Mouse (Mus musculus) mesoderm, embryonic 11.5 days (tissue): ENCODE measurements around the gene Phxr2.

Source experiments
- DNase-seq: peaks from one replicate; pipeline ENCODE4 v3.0.0-alpha.2; 2012; ENCODE audit warnings: low read depth, low spot score

The Phxr2 gene

DNA sequence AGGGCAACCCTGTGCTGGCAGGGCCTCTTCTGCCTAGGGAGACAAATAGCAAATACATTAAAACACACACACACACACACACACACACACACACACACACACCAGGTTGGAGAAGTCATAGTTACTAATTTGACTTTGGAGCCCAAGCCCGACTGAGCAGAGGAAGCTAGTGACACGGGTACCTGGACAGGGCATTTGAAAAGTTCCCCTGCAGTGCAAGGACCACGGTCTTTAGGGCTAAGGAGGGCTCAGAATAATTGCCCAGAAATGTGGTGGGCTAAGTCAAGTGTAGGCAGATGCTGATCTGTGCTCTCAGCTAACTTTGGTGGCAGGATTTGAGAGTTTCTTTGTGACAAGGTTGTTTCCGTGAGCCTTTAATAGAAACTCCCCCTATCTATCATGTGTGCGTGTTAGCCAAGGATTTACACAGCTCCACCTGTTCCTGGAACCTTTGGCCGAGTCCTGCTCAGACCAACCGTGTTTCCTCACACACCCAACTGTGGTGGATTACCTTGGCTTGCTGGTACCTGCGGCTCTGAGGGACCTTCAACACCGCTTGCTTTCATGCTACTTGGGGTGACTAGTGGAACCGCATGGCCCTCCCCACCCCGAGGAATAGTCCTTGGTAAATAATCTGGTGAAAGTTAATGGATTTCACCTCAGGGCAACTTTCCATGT is 6.6 kb upstream of the Phxr2 start:
- DNase-seq: no peak

DNA sequence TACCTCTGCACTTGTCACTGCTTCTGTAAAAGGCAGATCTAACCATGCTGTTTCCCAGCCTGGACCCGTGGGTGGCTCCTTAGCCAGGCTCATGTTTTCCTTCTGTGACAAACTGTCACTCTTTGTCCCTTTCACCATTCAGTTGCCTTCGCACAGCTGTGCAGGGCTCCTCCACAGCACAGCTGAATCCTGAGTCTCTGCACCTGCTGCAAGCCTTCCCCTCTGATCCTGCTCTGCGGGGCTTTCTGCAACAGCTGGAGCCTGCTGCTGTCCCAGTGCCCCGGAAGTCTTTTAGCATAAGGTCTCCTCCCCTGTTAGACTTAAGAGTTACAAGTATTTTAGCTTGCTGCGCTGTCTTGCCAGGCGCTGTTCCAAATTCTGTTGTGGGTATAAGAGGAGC is 6.1 kb upstream of the Phxr2 start:
- DNase-seq: peak; percentile 28

- no peak for DNase-seq
Measured at GRCm38 (mm10) chr10:99131298-99131697, 5.2 kb upstream of the Phxr2 start.

DNA sequence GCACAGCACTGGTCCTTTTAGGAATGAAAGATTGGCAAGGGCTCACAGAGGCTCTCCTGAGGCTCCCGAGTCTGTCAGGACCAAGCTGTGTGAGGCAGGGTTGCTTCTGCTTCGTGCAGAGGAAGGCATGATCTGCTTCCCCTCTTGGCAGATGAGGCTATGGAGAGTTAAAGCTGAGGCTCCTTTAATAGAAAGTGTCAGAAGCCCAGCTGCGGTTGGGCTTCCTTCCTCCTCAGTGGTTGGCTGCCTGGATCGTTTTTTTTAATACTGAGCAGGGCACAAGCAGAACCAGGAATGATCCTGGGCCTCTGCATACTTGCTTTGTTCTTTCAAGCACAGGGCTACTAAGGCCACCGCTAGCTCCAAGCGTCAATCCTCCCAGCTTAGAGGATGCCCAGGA is 4.5 kb upstream of the Phxr2 start:
- no peak for DNase-seq

DNA sequence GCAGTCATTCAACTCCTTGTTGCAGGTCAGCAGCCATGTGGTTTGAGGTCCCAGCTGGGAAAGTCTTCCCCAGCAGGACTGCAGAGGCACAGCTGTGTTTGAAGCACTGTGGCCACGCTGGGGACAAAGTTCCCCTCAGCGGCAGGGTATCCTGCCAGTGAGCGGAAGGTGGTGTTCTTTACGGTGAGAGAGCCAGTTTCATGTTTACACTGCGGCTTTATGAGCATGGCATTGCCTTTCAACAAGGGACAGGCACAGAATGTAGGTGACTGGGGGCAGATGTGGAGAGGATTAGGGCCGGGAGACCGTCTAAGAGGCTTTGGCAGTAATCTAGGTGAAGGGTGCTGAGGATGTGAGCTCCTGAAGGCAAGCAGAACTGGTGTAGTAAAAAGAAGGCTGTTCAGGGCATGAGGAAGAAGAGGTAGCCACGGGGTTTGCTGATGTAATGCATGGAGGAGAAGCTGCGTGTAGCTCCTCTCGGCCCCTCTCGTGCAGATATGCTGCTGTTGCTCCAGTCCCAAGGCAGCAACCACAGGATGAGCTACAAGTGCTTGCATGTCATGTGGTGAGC is 1.7 kb upstream of the Phxr2 start:
- DNase-seq: no peak

- no peak for DNase-seq
Measured at GRCm38 (mm10) chr10:99126954-99127353, 829 bp upstream of the Phxr2 start.

- no peak for DNase-seq
Measured at GRCm38 (mm10) chr10:99119471-99119870, 6.7 kb downstream of the Phxr2 start.

DNA sequence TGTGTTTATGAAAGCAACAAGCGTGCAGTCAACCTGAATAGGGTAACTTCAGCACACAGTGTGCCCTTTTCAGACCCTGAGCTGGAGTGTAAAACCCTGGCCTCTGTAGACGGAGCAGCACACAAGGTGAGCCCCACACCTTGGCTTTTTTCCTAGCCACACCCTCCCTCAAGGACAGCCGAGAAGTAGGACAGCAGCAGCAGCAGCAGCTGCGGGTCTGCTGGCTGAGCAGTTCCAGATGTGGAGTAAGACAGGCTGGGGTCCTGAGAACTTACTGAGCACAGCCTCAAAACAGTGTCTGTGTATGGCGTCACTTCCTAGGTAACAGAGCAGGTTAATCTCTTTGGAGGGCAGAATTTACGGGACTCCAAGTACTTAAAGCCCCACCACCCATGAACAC is 7.4 kb downstream of the Phxr2 start:
- peak; percentile 26 for DNase-seq

DNA sequence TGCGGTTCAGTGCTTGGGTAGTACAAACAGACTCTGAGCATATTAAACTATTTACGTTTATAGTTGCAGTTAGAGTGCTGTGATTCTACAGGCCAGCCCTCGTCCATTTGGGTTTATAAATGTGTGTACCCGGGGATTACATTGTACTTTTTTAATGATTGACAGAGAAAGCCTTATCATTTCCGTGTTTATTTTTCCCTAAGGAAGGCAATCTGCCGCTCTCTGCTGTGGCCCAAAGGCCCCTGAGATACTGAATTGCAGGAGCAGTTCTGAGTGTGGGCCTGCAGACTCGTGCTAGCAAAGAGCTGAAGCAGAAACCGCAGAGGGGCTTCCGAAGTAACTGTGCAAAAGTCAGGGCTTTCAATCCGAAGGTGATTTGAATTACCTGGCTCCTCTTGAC is 8.2 kb downstream of the Phxr2 start:
- DNase-seq: no peak

GRCm38 (mm10) chr10:99116650-99117615 is 9.2 kb downstream of the Phxr2 start:
- no peak for DNase-seq

GRCm38 (mm10) chr10:99116237-99116632 is 9.9 kb downstream of the Phxr2 start:
- no peak for DNase-seq

DNA sequence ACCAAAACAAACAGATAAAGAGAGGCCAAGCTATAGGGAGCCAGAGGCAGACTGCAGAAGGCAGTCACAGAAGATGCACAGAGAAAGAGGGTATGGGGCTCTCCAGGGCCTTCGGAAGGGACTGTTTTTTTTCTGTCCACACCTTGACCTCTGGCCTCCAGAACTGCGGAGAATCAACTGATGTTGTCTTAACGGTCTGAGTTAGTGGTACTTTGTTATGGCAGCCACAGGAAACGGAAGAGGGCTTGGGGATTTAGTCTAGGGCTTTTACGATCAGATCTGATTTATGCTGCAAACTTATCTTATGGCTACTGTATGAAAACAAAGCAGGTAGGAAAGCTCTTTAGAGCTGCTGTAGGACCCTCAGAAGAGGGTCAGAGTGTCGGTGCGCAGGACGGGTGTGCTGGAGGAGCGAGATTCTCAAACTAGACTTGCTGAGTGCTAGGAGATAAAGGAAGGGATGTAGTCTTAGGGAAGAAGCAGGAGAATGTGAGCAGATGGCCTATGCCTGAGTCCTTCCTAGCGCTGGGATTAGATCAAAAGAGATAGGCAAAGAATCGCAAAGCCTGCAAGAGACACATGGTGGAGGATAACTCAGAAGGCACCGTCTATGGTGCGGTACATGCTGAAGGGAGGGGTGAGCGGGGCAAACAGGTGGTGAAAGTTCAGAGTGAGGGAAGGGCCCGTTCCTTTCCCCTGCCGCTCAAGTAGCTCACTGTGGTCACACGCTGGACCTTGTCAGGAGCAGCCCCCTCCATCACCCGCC is 10.5 kb downstream of the Phxr2 start:
- DNase-seq: peak; percentile 61

- DNase-seq: no peak
Measured at GRCm38 (mm10) chr10:99114295-99114694, 11.8 kb downstream of the Phxr2 start.

DNA sequence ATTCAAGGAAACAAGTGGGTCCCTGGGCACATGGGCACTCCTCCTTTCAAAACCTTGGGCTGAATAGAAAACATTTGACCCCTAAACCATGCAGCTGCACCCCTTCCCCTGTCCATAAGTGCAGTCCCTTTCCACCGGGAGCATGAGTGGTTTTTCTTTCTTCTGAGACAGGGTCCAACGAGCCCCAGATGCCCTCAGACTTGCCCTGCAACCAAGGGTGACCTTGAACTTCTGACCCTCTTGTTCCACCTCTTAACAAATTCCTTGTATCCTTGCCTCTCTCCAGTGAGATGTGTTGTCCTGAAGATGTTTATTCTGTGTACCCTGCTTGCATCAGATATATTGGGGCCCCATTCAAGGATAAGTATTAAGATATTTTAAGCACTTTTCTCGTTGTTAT is 12.6 kb downstream of the Phxr2 start:
- no peak for DNase-seq

DNA sequence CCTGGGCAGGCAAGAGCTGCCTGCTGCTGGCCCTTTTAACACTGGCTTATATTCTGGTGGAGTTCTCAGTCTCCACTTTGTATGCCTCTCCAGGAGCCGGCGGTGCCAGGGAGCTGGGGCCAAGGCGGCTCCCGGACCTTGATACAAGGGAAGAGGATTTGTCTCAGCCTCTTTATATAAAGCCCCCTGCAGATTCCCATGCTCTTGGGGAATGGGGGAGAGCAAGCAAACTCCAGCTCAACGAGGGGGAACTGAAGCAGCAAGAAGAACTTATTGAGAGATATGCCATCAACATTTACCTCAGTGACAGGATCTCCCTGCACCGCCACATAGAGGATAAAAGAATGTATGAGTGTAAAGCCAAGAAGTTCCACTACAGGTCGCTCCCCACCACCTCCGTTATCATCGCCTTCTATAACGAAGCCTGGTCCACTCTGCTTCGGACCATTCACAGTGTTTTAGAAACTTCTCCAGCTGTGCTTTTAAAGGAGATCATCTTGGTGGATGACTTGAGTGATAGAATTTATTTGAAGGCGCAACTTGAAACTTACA is 17.6 kb downstream of the Phxr2 start:
- DNase-seq: no peak

DNA sequence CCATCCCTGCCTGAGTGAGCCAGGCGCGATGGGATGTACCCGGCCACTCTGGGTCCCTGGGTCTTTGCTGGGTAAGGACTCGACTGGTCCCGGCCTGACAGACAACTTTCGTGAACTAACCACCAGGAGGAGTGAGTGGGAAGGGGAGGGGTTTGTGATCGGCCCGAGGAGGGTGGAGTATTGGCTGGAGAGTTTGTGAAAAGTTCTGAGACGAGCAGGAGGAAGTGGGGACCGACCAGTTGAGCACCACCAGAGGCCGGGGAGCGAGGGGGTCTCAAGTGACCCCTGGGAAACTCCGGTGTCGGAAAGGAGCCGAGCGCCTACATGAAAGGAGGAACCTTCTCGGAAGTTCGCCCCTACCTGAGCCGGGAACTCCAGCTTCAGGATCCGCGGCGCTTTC is 18.2 kb downstream of the Phxr2 start, which contains the start of gene Galnt4:
Galnt4 (plus strand) TSS at position 196 of the 400 bp plus-strand sequence.
- peak; percentile 86 for DNase-seq

GRCm38 (mm10) chr10:99106703-99107631 is 19.2 kb downstream of the Phxr2 start, which contains the start of gene Poc1b:
Poc1b (plus strand) TSS chr10:99107036.
- peak; percentile 91 for DNase-seq

- DNase-seq: no peak
Measured at GRCm38 (mm10) chr10:99106311-99106702, 19.8 kb downstream of the Phxr2 start.

- DNase-seq: no peak
Measured at GRCm38 (mm10) chr10:99105522-99105921, 20.6 kb downstream of the Phxr2 start.

DNA sequence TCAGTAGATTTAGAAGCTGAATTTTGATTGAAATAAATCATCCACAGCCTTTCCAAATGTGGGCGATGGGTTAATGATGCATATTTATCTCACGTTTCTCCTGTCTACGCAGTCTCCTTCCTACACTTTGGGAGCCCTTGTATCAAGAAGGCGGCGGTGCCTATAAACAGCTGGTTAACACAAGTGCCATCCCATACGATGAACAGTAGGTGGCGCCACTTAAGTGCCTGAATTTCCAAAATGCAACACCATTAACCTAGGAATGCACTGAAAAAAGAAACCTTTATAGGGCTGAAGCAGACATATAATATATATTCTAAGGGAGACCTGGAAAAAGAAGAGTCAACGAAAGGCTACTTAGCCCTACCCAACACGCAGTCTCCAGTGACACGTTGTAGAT is 28.8 kb downstream of the Phxr2 start:
- peak; percentile 62 for DNase-seq
